Mouse (Mus musculus) heart, adult 11 months (tissue): ENCODE measurements at regions not wholly inside any gene's neighbourhood (a gene's known extent, or its start where the extent isn't known, plus 50 kb on each side); places are given as distances from the start of the nearest gene placed in this dataset.
A peak's percentile ranks its signal among the peaks of the same experiment; 100 is the strongest.

ENCODE experiments used
- DNase-seq: peaks from one replicate; pipeline ENCODE4 v3.0.0; 2022

- peak; percentile 57 for DNase-seq
Measured at GRCm38 (mm10) chr12:107326101-107326500, 162.3 kb upstream of the 3110018I06Rik start.

GRCm38 (mm10) chr12:107327107-107327770, 161.2 kb upstream of the 3110018I06Rik start:
- DNase-seq, result peak; percentile 70

- peak; percentile 48 for DNase-seq
Measured at GRCm38 (mm10) chr12:107328986-107329385, 159.4 kb upstream of the 3110018I06Rik start.

GRCm38 (mm10) chr12:107334366-107334765, 154.1 kb upstream of the 3110018I06Rik start:
- peak; percentile 76 for DNase-seq

GRCm38 (mm10) chr12:107335106-107335505, 153.3 kb upstream of the 3110018I06Rik start:
- peak; percentile 82 for DNase-seq

GRCm38 (mm10) chr12:107338758-107339157, 149.7 kb upstream of the 3110018I06Rik start:
- peak; percentile 72 for DNase-seq

- no peak for DNase-seq
Measured at GRCm38 (mm10) chr12:107356211-107356610, 132.2 kb upstream of the 3110018I06Rik start.

GRCm38 (mm10) chr12:107356974-107357373, 131.5 kb upstream of the 3110018I06Rik start:
- DNase-seq, result no peak

- DNase-seq, result no peak
Measured at GRCm38 (mm10) chr12:107360511-107360910, 127.9 kb upstream of the 3110018I06Rik start.

GRCm38 (mm10) chr12:107361606-107362005, 126.8 kb upstream of the 3110018I06Rik start:
- peak; percentile 56 for DNase-seq

- DNase-seq, result peak; percentile 44
Measured at GRCm38 (mm10) chr12:107362120-107362519, 126.3 kb upstream of the 3110018I06Rik start.

- DNase-seq, result peak; percentile 79
Measured at GRCm38 (mm10) chr12:107372254-107372653, 116.2 kb upstream of the 3110018I06Rik start.

DNA sequence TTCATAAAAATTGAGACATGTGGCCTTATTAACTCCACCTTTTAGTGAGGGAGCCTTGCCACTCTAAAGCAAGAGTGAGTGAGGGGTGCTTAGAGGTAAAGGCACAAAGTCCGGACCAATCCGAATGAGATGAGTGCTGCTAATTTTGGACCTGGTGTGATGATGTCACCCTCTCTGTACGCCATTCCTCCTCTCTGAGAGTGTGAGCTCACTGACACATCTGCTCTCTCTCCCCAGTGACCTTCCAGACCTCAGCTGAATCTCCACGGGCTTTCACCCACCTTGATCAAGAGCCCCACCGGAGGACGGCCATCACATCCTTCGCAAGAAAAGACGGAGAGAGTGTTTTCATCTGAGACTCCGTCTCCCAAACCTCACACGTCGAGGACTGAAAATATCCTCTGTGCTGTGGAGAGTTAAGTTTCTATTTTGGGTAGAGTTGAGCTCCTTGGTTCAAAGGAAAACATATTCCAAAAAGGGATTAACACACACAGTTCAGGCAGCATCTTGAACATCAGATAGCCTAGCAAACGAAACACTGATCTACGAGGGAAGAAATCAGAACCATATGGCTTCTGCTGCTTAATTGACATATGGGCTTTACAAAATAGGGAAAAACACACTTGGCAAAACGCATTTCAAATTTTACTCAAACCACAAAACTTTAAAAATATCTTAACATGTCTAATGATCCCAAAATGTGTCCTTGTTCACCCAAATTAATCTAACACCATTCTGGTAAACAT, 96.2 kb upstream of the 3110018I06Rik start:
- DNase-seq, result peak; percentile 75

DNA sequence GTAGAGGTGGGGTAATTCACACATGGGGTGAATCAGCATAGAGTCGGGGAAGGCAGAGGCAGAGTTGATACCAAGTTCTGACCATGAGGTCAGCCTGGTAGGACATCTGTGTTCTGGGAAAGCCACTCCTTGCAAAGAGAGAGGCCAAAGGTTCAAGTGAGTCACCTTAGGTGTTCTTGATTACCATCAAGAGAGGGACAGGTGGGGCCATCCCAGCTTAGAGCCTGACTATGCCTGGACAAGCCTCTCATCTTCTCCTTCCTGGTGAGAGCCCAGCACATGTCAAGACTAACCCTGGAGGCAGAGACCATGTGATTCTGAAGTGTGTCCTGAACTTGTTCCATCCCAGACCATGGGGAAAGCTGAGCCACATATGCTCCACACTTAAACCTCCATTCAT, 94.0 kb upstream of the 3110018I06Rik start:
- no peak for DNase-seq

DNA sequence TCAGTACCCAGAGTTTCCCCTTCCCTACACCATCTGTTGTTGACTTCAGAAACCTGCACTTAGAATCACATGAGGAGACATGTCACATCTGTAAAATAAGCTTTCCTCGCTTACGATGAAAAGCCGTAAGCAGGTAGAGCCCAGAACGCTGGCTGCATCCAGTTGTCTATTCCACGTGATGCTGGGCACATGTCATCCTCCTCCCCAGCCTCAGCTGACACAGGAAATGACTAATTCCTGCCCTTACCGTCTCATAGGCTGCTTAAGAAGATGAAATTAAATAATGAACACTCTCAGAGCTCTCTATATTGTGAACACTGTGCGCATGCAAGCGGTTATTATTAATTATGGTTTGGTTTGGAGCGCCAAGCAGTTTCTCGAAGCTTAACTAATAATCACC, 83.6 kb upstream of the 3110018I06Rik start:
- no peak for DNase-seq

GRCm38 (mm10) chr12:107423923-107424322, 64.5 kb upstream of the 3110018I06Rik start:
- DNase-seq, result no peak

DNA sequence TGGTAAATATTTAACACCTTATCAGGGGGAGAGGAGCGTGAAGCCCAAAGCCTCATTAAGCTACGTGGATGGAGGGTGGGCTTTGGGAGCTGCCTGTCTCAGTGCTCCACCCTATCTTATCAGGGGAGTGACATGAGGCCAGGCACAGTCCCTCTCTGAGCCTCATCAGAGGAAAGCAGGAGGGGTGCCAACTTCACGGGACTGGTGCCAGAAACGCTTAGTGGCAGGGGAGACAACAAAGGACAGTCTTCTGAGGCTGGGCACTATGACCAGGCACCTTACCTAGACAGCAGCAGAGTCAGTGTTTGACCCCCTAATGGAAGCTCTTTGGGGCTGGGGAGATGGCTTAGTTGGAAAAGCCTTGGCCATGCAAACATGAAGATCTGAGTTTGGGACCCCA, 49.9 kb upstream of the 3110018I06Rik start:
- DNase-seq, result no peak
